Mouse (Mus musculus) small intestine, adult 2 months (tissue): ENCODE measurements at regions not wholly inside any gene's neighbourhood (a gene's known extent, or its start where the extent isn't known, plus 50 kb on each side); places are given as distances from the start of the nearest gene placed in this dataset.

Experiments used
- CTCF ChIP-seq: fragments of 200-500 bp; IDR thresholded peaks from 2 replicates; pipeline ENCODE4 v1.5.1; 2012; ENCODE audit warnings: low read depth, mild to moderate bottlenecking, control low read depth, inconsistent platforms, low read length, moderate library complexity, mixed read lengths; ENCODE audit not compliant: insufficient replicate concordance, insufficient read length; ENCODE audit errors: extremely low read depth
- POLR2A ChIP-seq: fragments of 200-500 bp; IDR thresholded peaks from 2 replicates; pipeline ENCODE4 v1.6.1; 2012; ENCODE audit warnings: low read depth, mild to moderate bottlenecking, control low read depth, inconsistent platforms, low read length, moderate library complexity

DNA sequence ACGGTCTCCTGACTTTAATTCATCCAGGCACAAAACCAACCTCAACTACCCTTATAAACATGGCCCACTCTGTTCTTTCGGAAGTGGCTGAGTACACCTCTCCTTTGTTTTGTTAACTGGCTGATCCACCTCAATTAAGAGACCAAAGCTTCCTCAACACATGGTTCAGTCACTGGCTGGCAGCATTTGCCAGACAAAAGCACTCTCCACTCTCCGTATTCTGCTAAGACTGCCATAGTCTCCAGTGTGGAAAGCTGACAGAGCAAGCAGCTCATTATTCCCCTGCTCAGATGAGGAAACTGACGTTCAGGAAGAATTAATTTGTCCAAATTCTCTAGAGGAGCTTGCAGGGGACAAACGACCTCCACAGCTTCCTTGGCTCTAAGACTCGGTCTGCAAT is 56.5 kb upstream of the Clint1 start:
- no peak for TF ChIP-seq CTCF
- no peak for TF ChIP-seq POLR2A
